Mouse (Mus musculus) hindbrain, embryonic 16.5 days (tissue): ENCODE measurements around the gene Capn1. TPM values are rescaled to one million over a fixed set of nuclear protein-coding genes. Genes with fewer than 3 reads are reported as not detected.
A peak's percentile ranks its signal among the peaks of the same experiment; 100 is the strongest.

Source experiments
- ATAC-seq: fragments of 200-750 bp; cut with Nextera tagmentation; 2 replicates; pipeline ENCODE4 v1.8.0; 2017; ENCODE audit warnings: moderate TSS enrichment, moderate library complexity
- H3K27ac ChIP-seq: fragments of 300-500 bp; sonication (generic); 2 replicates; pipeline ENCODE4 v1.5.1; 2014; ENCODE audit warnings: low read depth, mild to moderate bottlenecking, control low read depth, low read length, moderate library complexity
- H3K27me3 ChIP-seq: fragments of 300-500 bp; sonication (generic); replicated peaks from 2 replicates; pipeline ENCODE4 v1.6.1; 2014; ENCODE audit warnings: low read length; ENCODE audit not compliant: control insufficient read depth, insufficient read depth
- H3K36me3 ChIP-seq: fragments of 300-500 bp; sonication (generic); 2 replicates; pipeline ENCODE4 v1.6.1; 2014; ENCODE audit warnings: mild to moderate bottlenecking, low read length, moderate library complexity, mixed read lengths; ENCODE audit not compliant: control insufficient read depth, insufficient read depth
- H3K4me1 ChIP-seq: fragments of 300-500 bp; sonication (generic); 2 replicates; pipeline ENCODE4 v1.6.1; 2014; ENCODE audit warnings: low read depth, low read length; ENCODE audit not compliant: control insufficient read depth, insufficient read depth
- H3K4me2 ChIP-seq: fragments of 300-500 bp; sonication (generic); 2 replicates; pipeline ENCODE4 v1.6.1; 2014; ENCODE audit warnings: mild to moderate bottlenecking, low read length, control low read depth, moderate library complexity
- H3K4me3 ChIP-seq: fragments of 300-500 bp; sonication (generic); 2 replicates; pipeline ENCODE4 v1.5.1; 2014; ENCODE audit warnings: mild to moderate bottlenecking, low read length, control low read depth, moderate library complexity
- H3K9ac ChIP-seq: fragments of 300-500 bp; sonication (generic); 2 replicates; pipeline ENCODE4 v1.6.1; 2014; ENCODE audit warnings: low read depth, mild to moderate bottlenecking, control low read depth, low read length, moderate library complexity
- H3K9me3 ChIP-seq: fragments of 300-500 bp; sonication (generic); 2 replicates; pipeline ENCODE4 v1.6.1; 2014; ENCODE audit warnings: mild to moderate bottlenecking, low read length, moderate library complexity; ENCODE audit not compliant: control insufficient read depth
- WGBS: fragments of 180-500 bp; shearing (Covaris S2); extraction: QIAGEN DNeasy Blood & Tissue Kit; methylation state at CpG from one replicate; pipeline ENCODE4 v1.1.7; 2014; 5-methylcytosine and 5-hydroxymethylcytosine counted together
- polyA plus RNA-seq: library from polyadenylated mRNA; unstranded; fragments of >200 nt; fragmentation: Nextera tagmentation; extraction: Ambion mirVana; gene quantifications from 2 replicates; pipeline ENCODE4 v1.2.1, GENCODE M21; 2015

Gene Capn1
- polyA plus RNA-seq, 1 experiment from 2014 or later: 5.2 TPM

GRCm38 (mm10) chr19:6005541-6005940, 10.2 kb downstream of the Capn1 start:
- no peak for ATAC-seq
- Histone ChIP-seq H3K4me1 (no peaks in the 10 kb centered on the region), H3K9ac (no peak overlapping the region), H3K9me3 (no peaks in the 10 kb centered on the region), H3K36me3 (peaks cover 3% of the 10 kb centered on the region; the same call in 1 of the 2 replicates), H3K4me3 (no peak overlapping the region), H3K4me2 (no peak overlapping the region), H3K27ac (no peak overlapping the region), H3K27me3 (no peaks in the 10 kb centered on the region)
- 67% methylated on average over 11 of the region's 11 CpGs for WGBS

GRCm38 (mm10) chr19:5999969-6000368, 15.7 kb downstream of the Capn1 start:
- H3K9ac ChIP-seq: no peak overlapping the region
- no peak overlapping the region for H3K4me3 ChIP-seq
- H3K9me3 ChIP-seq: no peaks in the 10 kb centered on the region
- WGBS: 84% methylated on average over 5 of the region's 5 CpGs
- no peaks in the 10 kb centered on the region for H3K4me1 ChIP-seq
- no peaks in the 10 kb centered on the region for H3K27me3 ChIP-seq
- H3K27ac ChIP-seq: no peak overlapping the region
- no peak overlapping the region for H3K4me2 ChIP-seq
- H3K36me3 ChIP-seq: no peaks in the 10 kb centered on the region
- no peak for ATAC-seq

- 93% methylated on average over 3 of the region's 3 CpGs for WGBS
- Histone ChIP-seq H3K9me3 (no peaks in the 10 kb centered on the region), H3K9ac (no peak overlapping the region), H3K4me2 (no peak overlapping the region), H3K36me3 (no peaks in the 10 kb centered on the region), H3K27me3 (no peaks in the 10 kb centered on the region), H3K4me3 (no peak overlapping the region), H3K4me1 (no peaks in the 10 kb centered on the region), H3K27ac (no peak overlapping the region)
- ATAC-seq: no peak
These were observed 17.5 kb downstream of the Capn1 start for GRCm38 (mm10) chr19:5998180-5998579.

- 84% methylated on average over 14 of the region's 14 CpGs for WGBS
- Histone ChIP-seq H3K9me3 (no peaks in the 10 kb centered on the region), H3K36me3 (no peaks in the 10 kb centered on the region), H3K4me2 (no peak overlapping the region), H3K4me1 (no peaks in the 10 kb centered on the region), H3K9ac (no peak overlapping the region), H3K27me3 (no peaks in the 10 kb centered on the region), H3K4me3 (no peak overlapping the region), H3K27ac (no peak overlapping the region)
- no peak for ATAC-seq
These were observed 21.0 kb downstream of the Capn1 start for GRCm38 (mm10) chr19:5994711-5995110.

GRCm38 (mm10) chr19:5992012-5992411, 23.7 kb downstream of the Capn1 start:
- Histone ChIP-seq H3K9ac (no peak overlapping the region), H3K9me3 (no peaks in the 10 kb centered on the region), H3K4me2 (no peak overlapping the region), H3K27me3 (no peaks in the 10 kb centered on the region), H3K4me3 (no peak overlapping the region), H3K36me3 (no peaks in the 10 kb centered on the region), H3K27ac (no peak overlapping the region), H3K4me1 (peaks cover 7% of the 10 kb centered on the region; the same call in 1 of the 2 replicates)
- WGBS: 85% methylated on average over 7 of the region's 7 CpGs
- no peak for ATAC-seq

GRCm38 (mm10) chr19:5991467-5991866, 24.2 kb downstream of the Capn1 start:
- ATAC-seq: no peak
- whole genome bisulfite sequencing: 83% methylated on average over 7 of the region's 7 CpGs
- H3K27me3 ChIP-seq: no peaks in the 10 kb centered on the region
- H3K9me3 ChIP-seq: no peaks in the 10 kb centered on the region
- H3K4me2 ChIP-seq: no peak overlapping the region
- no peak overlapping the region for H3K4me3 ChIP-seq
- H3K27ac ChIP-seq: no peak overlapping the region
- H3K36me3 ChIP-seq: no peaks in the 10 kb centered on the region
- no peak overlapping the region for H3K9ac ChIP-seq
- H3K4me1 ChIP-seq: peaks cover 7% of the 10 kb centered on the region; the same call in 1 of the 2 replicates

GRCm38 (mm10) chr19:5990921-5991320, 24.8 kb downstream of the Capn1 start:
- Histone ChIP-seq H3K4me2 (no peak overlapping the region), H3K4me3 (no peak overlapping the region), H3K9me3 (no peaks in the 10 kb centered on the region), H3K9ac (no peak overlapping the region), H3K36me3 (no peaks in the 10 kb centered on the region), H3K4me1 (peaks cover 7% of the 10 kb centered on the region; the same call in 1 of the 2 replicates), H3K27ac (no peak overlapping the region), H3K27me3 (no peaks in the 10 kb centered on the region)
- WGBS: 42% methylated on average over 1 of the region's 1 CpGs
- no peak for ATAC-seq

GRCm38 (mm10) chr19:5990033-5990432, 25.7 kb downstream of the Capn1 start:
- H3K4me2 ChIP-seq: no peak overlapping the region
- no peak overlapping the region for H3K27ac ChIP-seq
- 91% methylated on average over 12 of the region's 12 CpGs for WGBS
- no peaks in the 10 kb centered on the region for H3K36me3 ChIP-seq
- peaks cover 7% of the 10 kb centered on the region; the same call in 1 of the 2 replicates for H3K4me1 ChIP-seq
- ATAC-seq: no peak
- H3K9ac ChIP-seq: no peak overlapping the region
- no peaks in the 10 kb centered on the region for H3K9me3 ChIP-seq
- no peaks in the 10 kb centered on the region for H3K27me3 ChIP-seq
- H3K4me3 ChIP-seq: no peak overlapping the region

GRCm38 (mm10) chr19:5989585-5989984, 26.1 kb downstream of the Capn1 start:
- Histone ChIP-seq H3K4me1 (peaks cover 7% of the 10 kb centered on the region; the same call in 1 of the 2 replicates), H3K27me3 (no peaks in the 10 kb centered on the region), H3K36me3 (no peaks in the 10 kb centered on the region), H3K9me3 (no peaks in the 10 kb centered on the region), H3K4me3 (no peak overlapping the region), H3K9ac (no peak overlapping the region; the same call in 1 of the 2 replicates), H3K27ac (no peak overlapping the region), H3K4me2 (peak overlapping the region; percentile 43)
- WGBS: 78% methylated on average over 6 of the region's 6 CpGs
- no peak for ATAC-seq
